Mouse (Mus musculus): ENCODE measurements at regions not wholly inside any gene's neighbourhood (a gene's known extent, or its start where the extent isn't known, plus 50 kb on each side); places are given as distances from the start of the nearest gene placed in this dataset.

GRCm38 (mm10) chr1:48276206-48276605 is 1383.6 kb upstream of the Slc39a10 start:
- intact Hi-C loops (cut with DNase I): no loop called here
- peak in 1 of 2 experiments; percentile 1 for DNase-seq

GRCm38 (mm10) chr1:48275666-48276065 is 1383.0 kb upstream of the Slc39a10 start:
- intact Hi-C loops (cut with DNase I): no loop called here
- DNase-seq: no peak
